ENCODE assay signal across 19 mouse cellular contexts in the genomic region with DNA sequence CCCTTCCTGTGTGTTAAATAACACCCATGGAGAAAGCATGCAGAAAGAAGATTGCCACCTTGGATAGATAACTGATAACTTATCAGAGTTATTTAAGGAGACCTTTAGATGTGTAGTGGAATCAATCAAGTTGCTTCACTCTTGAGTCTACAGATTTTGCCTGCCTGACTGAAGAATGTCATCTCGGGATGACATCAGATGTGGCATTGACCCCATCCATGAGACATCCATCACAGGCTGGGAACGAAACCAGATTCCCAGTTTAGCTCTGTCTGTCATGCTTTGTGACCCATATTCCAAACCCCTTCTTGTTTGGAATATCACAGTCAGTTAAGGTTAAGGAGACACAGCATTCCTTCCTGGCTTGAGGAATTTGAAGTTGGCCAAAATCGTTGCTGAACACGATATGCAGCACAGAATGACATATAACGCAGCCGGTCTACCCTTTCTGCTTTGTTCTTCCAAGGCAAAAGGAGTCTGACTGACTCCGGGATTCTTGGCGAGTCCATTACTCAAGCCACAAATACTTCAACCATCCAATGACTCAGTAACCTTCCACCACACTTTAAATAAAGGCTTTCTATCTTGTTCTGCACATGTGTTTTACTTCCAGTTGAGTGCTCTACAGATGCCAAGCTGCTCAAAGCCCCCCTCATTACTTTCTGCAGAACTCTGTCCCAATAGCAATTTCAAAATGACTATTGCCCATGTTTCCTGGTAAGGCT. TPM values are rescaled to one million over a fixed set of nuclear protein-coding genes. Genes with fewer than 3 reads are reported as not detected.
DNase-seq lines count a peak whose midpoint lies in the region; ATAC-seq lines count a peak whose summit lies in the region.
"Had no signal": no experiment of that assay in that cellular context is flagged by ENCODE, and none has a peak within 500 bp of the region (broad histone marks: within the 10 kb centered on the region; RNA-seq: fewer than 3 reads in every experiment).

No protein-coding gene starts in this region.

- H3K36me3 ChIP-seq in hindbrain, embryonic 13.5 days: no peaks in the 10 kb centered on the region
- H3K36me3 ChIP-seq: forebrain, embryonic 15.5 days; heart, embryonic 10.5 days; limb, embryonic 15.5 days; liver, embryonic 15.5 days had no signal

- peak; percentile 75 for DNase-seq in heart, adult 11 months
- DNase-seq in heart, adult 8-10 months (ENCODE audit: low spot score): no peak
- DNase-seq in 416B (ENCODE audit: low read depth) (peak; percentile 76), adipocyte (ENCODE audit: low spot score) (peak; percentile 63)
- peak; percentile 64 to 69 for DNase-seq in adrenal gland, postnatal 36 days
- no peak for DNase-seq in retina, postnatal 1 day
- DNase-seq in cerebellum, adult 8-10 months: no peak
- DNase-seq: cerebellum, adult 2 months; cerebellum, postnatal 36 days; kidney, adult 11 months; left cerebral cortex, postnatal 4 days; right cerebral cortex, postnatal 14 days; spleen, adult 18-20 months had no signal

- no peak overlapping the region for H3K4me3 ChIP-seq in hindbrain, embryonic 13.5 days
- H3K4me3 ChIP-seq: forebrain, embryonic 15.5 days; heart, embryonic 10.5 days; limb, embryonic 15.5 days; liver, embryonic 15.5 days had no signal

- no peaks in the 10 kb centered on the region for H3K4me1 ChIP-seq in hindbrain, embryonic 13.5 days (replicated peaks)
- H3K4me1 ChIP-seq: forebrain, embryonic 15.5 days; limb, embryonic 15.5 days had no signal

- no peaks in the 10 kb centered on the region for H3K27me3 ChIP-seq in hindbrain, embryonic 13.5 days
- H3K27me3 ChIP-seq: forebrain, embryonic 15.5 days; limb, embryonic 15.5 days; liver, embryonic 15.5 days had no signal

- H3K4me2 ChIP-seq in hindbrain, embryonic 13.5 days: no peak overlapping the region
- H3K4me2 ChIP-seq: forebrain, embryonic 15.5 days; limb, embryonic 15.5 days; liver, embryonic 15.5 days; midbrain, embryonic 11.5 days had no signal

- H3K9me3 ChIP-seq in hindbrain, embryonic 13.5 days: no peaks in the 10 kb centered on the region
- H3K9me3 ChIP-seq: forebrain, embryonic 15.5 days; heart, embryonic 10.5 days; limb, embryonic 15.5 days; liver, embryonic 15.5 days had no signal

- ATAC-seq in hindbrain, embryonic 13.5 days (ENCODE audit: low FRiP score): no peak
- ATAC-seq: forebrain, embryonic 15.5 days had no signal

- 89% methylated on average over 8 of the region's 8 CpGs for WGBS in hindbrain, embryonic 13.5 days

- no peak overlapping the region for H3K27ac ChIP-seq in hindbrain, embryonic 13.5 days
- H3K27ac ChIP-seq: forebrain, embryonic 15.5 days; heart, embryonic 10.5 days; limb, embryonic 15.5 days; liver, embryonic 15.5 days had no signal

- H3K9ac ChIP-seq in hindbrain, embryonic 13.5 days: no peak overlapping the region
- H3K9ac ChIP-seq: forebrain, embryonic 15.5 days; limb, embryonic 15.5 days; liver, embryonic 15.5 days had no signal

RNA-seq across cellular contexts. Expression of a gene that starts 44.8 kb away (rescaled TPM):
- 10 to 100 TPM; 71.7 to 84.5 (median 73.3) TPM for total RNA-seq in heart, adult 8-10 months (2022)
- 100 to 1,000 TPM in 1 of 2 experiments, 10 to 100 TPM in 1; 83.3 to 141 TPM for total RNA-seq in adrenal gland, postnatal 36 days (2021)
- polyA plus RNA-seq in hindbrain, embryonic 13.5 days (2015; fragmentation: Nextera tagmentation; extraction: Ambion mirVana): 26.6 and 27.8 TPM in 2 replicates

Comparison
In these comparisons a context has a peak if more than half of its experiments do, and no peak if none do; other contexts are left out.
1. DNase-seq: peak in heart, adult 11 months (single experiment), 416B (single experiment), adipocyte (single experiment) and adrenal gland, postnatal 36 days (2 of 2); none in heart, adult 8-10 months (single experiment), retina, postnatal 1 day (single experiment) and cerebellum, adult 8-10 months (single experiment).